24 mouse cellular contexts compared by ENCODE assay signal in the genomic region with DNA sequence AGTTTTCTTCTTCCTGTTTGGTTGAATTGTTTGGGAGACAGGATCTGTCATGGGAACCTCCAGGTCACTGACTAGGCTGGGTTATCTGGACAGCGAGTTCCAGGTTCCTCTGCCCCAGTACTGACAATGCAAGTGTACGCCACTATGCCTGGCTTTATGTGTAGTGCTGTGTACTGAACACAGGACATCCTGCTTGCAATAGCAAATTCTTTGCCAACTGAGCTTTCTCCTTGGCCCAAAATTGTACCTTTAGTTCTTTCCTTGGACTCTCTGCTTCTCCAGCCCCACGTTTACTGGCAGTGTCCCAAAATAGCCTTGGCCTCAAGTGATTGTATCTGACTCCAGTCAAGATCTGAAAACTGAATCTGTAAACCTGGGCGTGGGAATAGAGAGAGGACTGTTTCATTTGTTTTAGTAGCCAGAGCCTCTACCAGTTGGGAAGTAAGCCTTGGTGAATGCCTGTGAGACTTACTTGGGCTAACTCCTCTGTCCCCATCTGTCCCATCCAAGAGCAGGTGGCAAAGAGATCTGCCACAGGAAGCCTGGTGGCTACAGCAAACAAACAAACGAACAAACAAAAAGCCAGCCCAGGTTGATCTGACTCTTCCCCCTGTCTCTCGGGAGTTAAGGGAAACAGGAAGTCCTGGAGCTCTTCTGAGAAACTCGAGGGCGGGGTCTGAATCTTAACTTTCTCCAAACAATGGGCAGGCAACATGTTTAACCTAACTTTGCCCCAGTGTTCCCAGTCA.
DNase-seq lines count a peak whose midpoint lies in the region; ATAC-seq and TF ChIP-seq lines count a peak whose summit lies in the region.
"Had no signal": no experiment of that assay in that cellular context is flagged by ENCODE, and none has a peak within 500 bp of the region (broad histone marks: within the 10 kb centered on the region; RNA-seq: fewer than 3 reads in every experiment).

No protein-coding gene starts in this region.

- TF ChIP-seq CTCF in kidney, adult 2 months (conservative IDR thresholded peaks at IDR 0.05; ENCODE audit: insufficient read depth, insufficient read length, low read depth, low read length): no peak

- 54% methylated on average over 8 of the region's 8 CpGs for WGBS in heart, embryonic 12.5 days
- 54% methylated on average over 8 of the region's 8 CpGs for WGBS in kidney, adult 2 months

- H3K9ac ChIP-seq in heart, embryonic 12.5 days: no peak overlapping the region
- H3K9ac ChIP-seq: embryonic facial prominence, embryonic 12.5 days; forebrain, postnatal 0 days; hindbrain, embryonic 14.5 days; limb, embryonic 15.5 days; liver, embryonic 15.5 days had no signal

- no peak for ATAC-seq in heart, embryonic 12.5 days (ENCODE audit: insufficient number of reproducible peaks, low FRiP score)
- ATAC-seq: forebrain, postnatal 0 days; inflammation-experienced regulatory T-cells, adult 6 months had no signal

- H3K36me3 ChIP-seq in heart, embryonic 12.5 days: no peaks in the 10 kb centered on the region
- no peaks in the 10 kb centered on the region for H3K36me3 ChIP-seq in kidney, adult 2 months (ENCODE audit: control insufficient read depth, insufficient read depth, low read length)
- H3K36me3 ChIP-seq: embryonic facial prominence, embryonic 12.5 days; limb, embryonic 15.5 days; liver, embryonic 15.5 days; midbrain, embryonic 10.5 days had no signal

- no peaks in the 10 kb centered on the region for H3K9me3 ChIP-seq in heart, embryonic 12.5 days (replicated peaks)
- H3K9me3 ChIP-seq: embryonic facial prominence, embryonic 12.5 days; limb, embryonic 15.5 days; liver, embryonic 15.5 days; midbrain, embryonic 10.5 days had no signal

- no peak for TF ChIP-seq POLR2A in kidney, adult 2 months (IDR thresholded peaks at IDR 0.05; ENCODE audit: low read depth, low read length)

- H3K27ac ChIP-seq in heart, embryonic 12.5 days (ENCODE audit: poor library complexity, severe bottlenecking): no peak overlapping the region
- no peak overlapping the region for H3K27ac ChIP-seq in kidney, adult 2 months (ENCODE audit: insufficient read depth, low read depth, low read length)
- H3K27ac ChIP-seq: embryonic facial prominence, embryonic 12.5 days; hindbrain, embryonic 14.5 days; kidney, postnatal 0 days; left cerebral cortex, adult 2 months; limb, embryonic 15.5 days; liver, embryonic 15.5 days; macrophage; midbrain, embryonic 10.5 days had no signal

- no peak overlapping the region for H3K4me2 ChIP-seq in heart, embryonic 12.5 days
- H3K4me2 ChIP-seq: embryonic facial prominence, embryonic 12.5 days; hindbrain, embryonic 14.5 days; limb, embryonic 15.5 days; liver, embryonic 15.5 days had no signal

- DNase-seq in cerebellum, postnatal 10 days: peak; percentile 38 to 41
- DNase-seq in cerebellum, adult 11-12 months: no peak
- peak; percentile 53 for DNase-seq in heart, adult 8-10 months (ENCODE audit: low spot score)
- peak; percentile 4 to 13 for DNase-seq in heart, postnatal 36 days
- DNase-seq in skeletal muscle tissue, adult 2 months (ENCODE audit: low read depth, low spot score): peak; percentile 26
- DNase-seq in kidney, adult 2 months: no peak
- DNase-seq: adrenal gland, postnatal 36 days; cerebellum, adult 18-20 months; cerebellum, postnatal 25 days; forebrain, postnatal 0 days; kidney, adult 18-20 months; left cerebral cortex, postnatal 4 days; thymus, adult 18-20 months; thymus, postnatal 4 days had no signal

- H3K4me3 ChIP-seq in heart, embryonic 12.5 days: no peak overlapping the region
- no peak overlapping the region for H3K4me3 ChIP-seq in kidney, adult 2 months (ENCODE audit: insufficient read depth, low read depth, low read length)
- H3K4me3 ChIP-seq: embryonic facial prominence, embryonic 12.5 days; left cerebral cortex, adult 2 months; limb, embryonic 15.5 days; liver, embryonic 15.5 days; midbrain, embryonic 10.5 days had no signal

- intact Hi-C loops in heart, postnatal 36 days (cut with DNase I): no loop called here

- H3K4me1 ChIP-seq in heart, embryonic 12.5 days (replicated peaks): no peaks in the 10 kb centered on the region
- H3K4me1 ChIP-seq in kidney, adult 2 months (ENCODE audit: control insufficient read depth, insufficient read depth, low read length): no peaks in the 10 kb centered on the region
- H3K4me1 ChIP-seq: embryonic facial prominence, embryonic 12.5 days; limb, embryonic 15.5 days; liver, embryonic 15.5 days; midbrain, embryonic 10.5 days had no signal

- no peaks in the 10 kb centered on the region for H3K27me3 ChIP-seq in heart, embryonic 12.5 days (replicated peaks)
- no peaks in the 10 kb centered on the region for H3K27me3 ChIP-seq in kidney, adult 2 months (replicated peaks; ENCODE audit: control insufficient read depth, insufficient read depth, low read length)
- H3K27me3 ChIP-seq: embryonic facial prominence, embryonic 12.5 days; limb, embryonic 15.5 days; liver, embryonic 15.5 days had no signal

Comparison
In these comparisons a context has a peak if more than half of its experiments do, and no peak if none do; other contexts are left out.
1. DNase-seq: peak in cerebellum, postnatal 10 days (2 of 2), heart, adult 8-10 months (single experiment), heart, postnatal 36 days (2 of 2) and skeletal muscle tissue, adult 2 months (single experiment); none in cerebellum, adult 11-12 months (single experiment) and kidney, adult 2 months (single experiment).